Mouse (Mus musculus) limb, embryonic 13.5 days (tissue): ENCODE measurements around the gene P2ry10. TPM values are rescaled to one million over a fixed set of nuclear protein-coding genes. Genes with fewer than 3 reads are reported as not detected.
"Not testable (repeated sequence)": the region's sequence is repeated elsewhere in the genome, so short reads cannot be mapped to it uniquely, and the experiment has no call there.

Experiments
- ATAC-seq: fragments of 200-750 bp; cut with Nextera tagmentation; 2 replicates; pipeline ENCODE4 v1.8.0; 2017; ENCODE audit warnings: low read depth, moderate number of reproducible peaks, moderate TSS enrichment; ENCODE audit not compliant: low FRiP score
- H3K27ac ChIP-seq: fragments of 300-500 bp; sonication (generic); 2 replicates; pipeline ENCODE4 v1.5.1; 2015; ENCODE audit warnings: inconsistent platforms, mild to moderate bottlenecking, moderate library complexity
- H3K27me3 ChIP-seq: fragments of 300-500 bp; sonication (generic); 2 replicates; pipeline ENCODE4 v1.6.1; 2015; ENCODE audit warnings: mild to moderate bottlenecking, inconsistent platforms
- H3K36me3 ChIP-seq: fragments of 300-500 bp; sonication (generic); 2 replicates; pipeline ENCODE4 v1.6.1; 2015; ENCODE audit warnings: inconsistent platforms, mild to moderate bottlenecking, moderate library complexity
- H3K4me1 ChIP-seq: fragments of 300-500 bp; sonication (generic); 2 replicates; pipeline ENCODE4 v1.6.1; 2015; ENCODE audit warnings: inconsistent platforms
- H3K4me2 ChIP-seq: fragments of 300-500 bp; sonication (generic); replicated peaks from 2 replicates; pipeline ENCODE4 v1.6.1; 2015; ENCODE audit warnings: inconsistent platforms, mild to moderate bottlenecking, moderate library complexity
- H3K4me3 ChIP-seq: fragments of 300-500 bp; sonication (generic); 2 replicates; pipeline ENCODE4 v1.5.1; 2015; ENCODE audit warnings: moderate library complexity, mild to moderate bottlenecking, inconsistent platforms
- H3K9ac ChIP-seq: fragments of 300-500 bp; sonication (generic); 2 replicates; pipeline ENCODE4 v1.6.1; 2015; ENCODE audit warnings: mild to moderate bottlenecking, inconsistent platforms
- H3K9me3 ChIP-seq: fragments of 300-500 bp; sonication (generic); 2 replicates; pipeline ENCODE4 v1.6.1; 2016; ENCODE audit warnings: inconsistent platforms
- whole genome bisulfite sequencing: fragments of 180-500 bp; shearing (Covaris S2); methylation state at CpG from one replicate; pipeline ENCODE4 v1.1.7; 2015; 5-methylcytosine and 5-hydroxymethylcytosine counted together
- polyA plus RNA-seq: library from polyadenylated mRNA; unstranded; fragments of >200 nt; fragmentation: Nextera tagmentation; extraction: Ambion mirVana; gene quantifications from 2 replicates; pipeline ENCODE4 v1.2.1, GENCODE M21; 2015

The P2ry10 gene
- polyA plus RNA-seq: 0.19 and 0.29 TPM in 2 replicates

- Histone ChIP-seq H3K4me1 (no peaks in the 10 kb centered on the region), H3K4me3 (no peak within 1 kb of the TSS), H3K36me3 (no peaks in the 10 kb centered on the region), H3K9ac (no peak within 1 kb of the TSS), H3K27me3 (no peaks in the 10 kb centered on the region), H3K4me2 (no peak within 1 kb of the TSS), H3K27ac (no peak within 1 kb of the TSS), H3K9me3 (no peaks in the 10 kb centered on the region)
- WGBS: 53% methylated on average over 4 of the region's 4 CpGs
- no peak for ATAC-seq
Observed at GRCm38 (mm10) chrX:107088177-107088576, at the start of gene P2ry10. Gene P2ry10, plus strand, starts transcription at chrX:107088492.

GRCm38 (mm10) chrX:107039146-107039545 lies 49.1 kb upstream of the P2ry10 start:
- Histone ChIP-seq H3K27ac (no peak overlapping the region), H3K4me2 (no peak overlapping the region), H3K9ac (no peak overlapping the region), H3K27me3 (no peaks in the 10 kb centered on the region), H3K36me3 (no peaks in the 10 kb centered on the region), H3K4me1 (no peaks in the 10 kb centered on the region), H3K9me3 (no peaks in the 10 kb centered on the region), H3K4me3 (no peak overlapping the region)
- ATAC-seq: no peak

GRCm38 (mm10) chrX:107039635-107040034 lies 48.7 kb upstream of the P2ry10 start:
- Histone ChIP-seq H3K36me3 (no peaks in the 10 kb centered on the region), H3K9ac (no peak overlapping the region), H3K27ac (no peak overlapping the region), H3K4me1 (no peaks in the 10 kb centered on the region), H3K27me3 (no peaks in the 10 kb centered on the region), H3K4me2 (no peak overlapping the region), H3K9me3 (no peaks in the 10 kb centered on the region), H3K4me3 (no peak overlapping the region)
- WGBS: 75% methylated on average over 2 of the region's 2 CpGs
- ATAC-seq: no peak

GRCm38 (mm10) chrX:107042367-107042766 lies 45.9 kb upstream of the P2ry10 start:
- H3K27ac ChIP-seq: no peak overlapping the region
- H3K9me3 ChIP-seq: no peaks in the 10 kb centered on the region
- H3K4me3 ChIP-seq: no peak overlapping the region
- no peaks in the 10 kb centered on the region for H3K36me3 ChIP-seq
- H3K27me3 ChIP-seq: no peaks in the 10 kb centered on the region
- H3K4me2 ChIP-seq: no peak overlapping the region
- no peak for ATAC-seq
- H3K9ac ChIP-seq: no peak overlapping the region
- H3K4me1 ChIP-seq: no peaks in the 10 kb centered on the region
- 86% methylated on average over 2 of the region's 2 CpGs for WGBS

DNA sequence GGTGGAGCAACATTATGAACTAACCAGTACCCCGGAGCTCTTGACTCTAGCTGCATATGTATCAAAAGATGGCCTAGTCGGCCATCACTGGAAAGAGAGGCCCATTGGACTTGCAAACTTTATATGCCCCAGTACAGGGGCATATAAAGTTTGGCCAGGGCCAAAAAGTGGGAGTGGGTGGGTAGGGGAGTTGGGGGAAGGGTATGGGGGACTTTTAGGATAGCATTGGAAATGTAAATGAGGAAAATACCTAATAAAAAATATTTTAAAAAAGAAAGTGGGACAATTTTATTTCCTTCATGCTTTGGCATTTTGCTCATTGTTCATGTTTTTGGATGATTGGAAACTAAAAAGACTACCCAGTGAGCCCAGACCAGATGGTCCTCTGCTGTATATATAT lies 4.9 kb upstream of the P2ry10 start:
- not testable (repeated sequence) for H3K9ac ChIP-seq, H3K4me1 ChIP-seq, H3K36me3 ChIP-seq, H3K9me3 ChIP-seq, H3K27ac ChIP-seq, H3K4me2 ChIP-seq, H3K27me3 ChIP-seq, H3K4me3 ChIP-seq, ATAC-seq
- WGBS: 81% methylated on average over 2 of the region's 2 CpGs

GRCm38 (mm10) chrX:107084320-107084719 lies 4.0 kb upstream of the P2ry10 start:
- no peak overlapping the region for H3K4me2 ChIP-seq
- ATAC-seq: no peak
- H3K9ac ChIP-seq: no peak overlapping the region
- H3K27me3 ChIP-seq: no peaks in the 10 kb centered on the region
- no peaks in the 10 kb centered on the region for H3K9me3 ChIP-seq
- H3K4me3 ChIP-seq: no peak overlapping the region
- H3K27ac ChIP-seq: no peak overlapping the region
- no peaks in the 10 kb centered on the region for H3K4me1 ChIP-seq
- no peaks in the 10 kb centered on the region for H3K36me3 ChIP-seq

GRCm38 (mm10) chrX:107089131-107089530 lies 839 bp downstream of the P2ry10 start:
- H3K27me3 ChIP-seq: no peaks in the 10 kb centered on the region
- 72% methylated on average over 5 of the region's 5 CpGs for WGBS
- H3K4me1 ChIP-seq: no peaks in the 10 kb centered on the region
- H3K4me2 ChIP-seq: no peak overlapping the region
- no peak for ATAC-seq
- no peak overlapping the region for H3K9ac ChIP-seq
- H3K27ac ChIP-seq: no peak overlapping the region
- H3K9me3 ChIP-seq: no peaks in the 10 kb centered on the region
- H3K36me3 ChIP-seq: no peaks in the 10 kb centered on the region
- no peak overlapping the region for H3K4me3 ChIP-seq

DNA sequence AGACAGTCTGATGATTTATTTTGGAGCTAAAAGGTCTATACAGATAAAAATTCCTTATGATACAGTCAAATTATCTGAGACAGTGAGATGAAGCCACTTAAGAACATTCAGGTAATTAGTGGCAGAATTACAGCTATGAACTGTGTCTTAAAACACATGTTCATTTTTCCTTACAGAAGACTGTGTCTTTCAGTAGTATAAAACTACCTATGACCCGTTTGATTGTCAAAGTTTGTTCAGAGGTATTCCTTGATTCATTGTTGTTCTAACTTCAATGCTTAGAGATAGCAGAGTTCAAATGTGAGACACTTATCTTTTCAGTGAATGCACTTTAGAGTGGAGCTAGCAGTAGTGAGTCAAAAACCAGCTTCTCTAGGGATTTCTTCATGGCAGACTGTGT lies 1.6 kb downstream of the P2ry10 start:
- Histone ChIP-seq H3K36me3 (no peaks in the 10 kb centered on the region), H3K4me2 (no peak overlapping the region), H3K9ac (no peak overlapping the region), H3K27ac (no peak overlapping the region), H3K4me1 (no peaks in the 10 kb centered on the region), H3K4me3 (no peak overlapping the region), H3K27me3 (no peaks in the 10 kb centered on the region), H3K9me3 (no peaks in the 10 kb centered on the region)
- ATAC-seq: no peak
- WGBS: 81% methylated on average over 1 of the region's 1 CpGs

DNA sequence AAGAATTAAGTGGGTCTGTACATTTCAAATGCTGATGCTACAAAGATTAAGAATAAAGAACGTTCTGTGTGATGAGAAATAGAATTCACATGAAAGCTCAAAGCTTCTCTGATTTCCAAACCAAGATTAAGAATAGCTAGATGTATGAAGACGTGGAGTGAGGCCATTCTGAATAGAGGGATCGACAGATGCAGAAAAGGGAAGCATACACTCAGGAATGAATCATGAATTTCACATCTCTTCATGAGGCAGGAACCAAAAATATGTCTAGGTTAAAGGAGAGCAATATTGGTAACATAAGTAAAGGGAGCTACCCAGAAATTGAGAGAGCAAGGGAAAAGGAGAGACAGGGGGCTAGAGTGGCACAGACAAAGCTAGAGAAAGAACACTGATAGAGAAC lies 7.3 kb downstream of the P2ry10 start:
- H3K27me3 ChIP-seq: no peaks in the 10 kb centered on the region
- 78% methylated on average over 3 of the region's 3 CpGs for WGBS
- no peak for ATAC-seq

GRCm38 (mm10) chrX:107116333-107116732 lies 28.0 kb downstream of the P2ry10 start:
- no peak overlapping the region for H3K4me2 ChIP-seq
- 77% methylated on average over 1 of the region's 1 CpGs for WGBS
- no peak for ATAC-seq
- H3K4me1 ChIP-seq: no peaks in the 10 kb centered on the region
- no peak overlapping the region for H3K27ac ChIP-seq
- H3K9me3 ChIP-seq: no peaks in the 10 kb centered on the region
- no peaks in the 10 kb centered on the region for H3K27me3 ChIP-seq
- no peak overlapping the region for H3K9ac ChIP-seq
- no peaks in the 10 kb centered on the region for H3K36me3 ChIP-seq
- H3K4me3 ChIP-seq: no peak overlapping the region

More for the DNA sequence above, 7.3 kb downstream of the P2ry10 start:
- no peak overlapping the region for H3K27ac ChIP-seq
- H3K4me3 ChIP-seq: no peak overlapping the region
- H3K36me3 ChIP-seq: no peaks in the 10 kb centered on the region
- H3K4me2 ChIP-seq: no peak overlapping the region
- no peaks in the 10 kb centered on the region for H3K9me3 ChIP-seq
- H3K4me1 ChIP-seq: no peaks in the 10 kb centered on the region
- no peak overlapping the region for H3K9ac ChIP-seq

- no peak overlapping the region for H3K9ac ChIP-seq
- ATAC-seq: no peak
- H3K4me3 ChIP-seq: no peak overlapping the region
- WGBS: 70% methylated on average over 1 of the region's 1 CpGs
- no peaks in the 10 kb centered on the region for H3K9me3 ChIP-seq
- H3K4me2 ChIP-seq: no peak overlapping the region
- no peaks in the 10 kb centered on the region for H3K4me1 ChIP-seq
- H3K27me3 ChIP-seq: no peaks in the 10 kb centered on the region
- no peak overlapping the region for H3K27ac ChIP-seq
- H3K36me3 ChIP-seq: no peaks in the 10 kb centered on the region
Observed at GRCm38 (mm10) chrX:107116987-107117386, 28.7 kb downstream of the P2ry10 start.

DNA sequence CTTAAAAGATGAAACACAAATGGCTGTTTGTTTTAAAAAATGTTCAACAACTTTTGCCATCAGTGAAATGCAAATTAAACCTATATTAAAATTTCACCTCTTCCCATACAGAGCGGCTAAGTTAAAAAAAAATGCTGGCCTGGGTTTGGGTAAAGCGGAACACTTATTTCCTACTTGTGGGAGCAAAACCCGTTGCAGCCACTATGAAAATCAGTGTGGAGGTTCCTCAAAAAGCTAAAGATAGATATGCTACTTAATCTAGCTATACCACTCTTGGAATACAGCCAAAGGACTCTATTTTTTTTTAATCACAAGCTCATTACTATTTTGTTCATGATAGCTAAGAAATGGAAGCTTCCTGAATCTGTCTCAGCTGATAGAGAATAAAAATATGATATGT lies 54.9 kb downstream of the P2ry10 start:
- Histone ChIP-seq H3K4me1 (no peaks in the 10 kb centered on the region), H3K9ac (no peak overlapping the region)
- 79% methylated on average over 3 of the region's 3 CpGs for WGBS

GRCm38 (mm10) chrX:107143930-107144329 lies 55.6 kb downstream of the P2ry10 start:
- WGBS: 61% methylated on average over 2 of the region's 2 CpGs
- no peak for ATAC-seq
- Histone ChIP-seq H3K9me3 (no peaks in the 10 kb centered on the region), H3K36me3 (no peaks in the 10 kb centered on the region), H3K9ac (no peak overlapping the region), H3K4me1 (no peaks in the 10 kb centered on the region), H3K4me2 (no peak overlapping the region), H3K4me3 (no peak overlapping the region), H3K27ac (no peak overlapping the region), H3K27me3 (no peaks in the 10 kb centered on the region)

More for the DNA sequence above, 54.9 kb downstream of the P2ry10 start:
- Histone ChIP-seq H3K9me3 (no peaks in the 10 kb centered on the region), H3K27ac (no peak overlapping the region), H3K4me2 (no peak overlapping the region), H3K4me3 (no peak overlapping the region), H3K36me3 (no peaks in the 10 kb centered on the region), H3K27me3 (no peaks in the 10 kb centered on the region)
- ATAC-seq: no peak
